Mouse (Mus musculus): ENCODE results near the gene Gimap5.

- TF ChIP-seq CTCF (IDR thresholded peaks at IDR 0.05; ENCODE audit: insufficient read depth, low read depth, low read length) (no peak), POLR2A (IDR thresholded peaks at IDR 0.05; ENCODE audit: insufficient read depth, low read depth, low read length) (no peak)
Observed at GRCm38 (mm10) chr6:48770696-48771095, 24.7 kb downstream of the Gimap5 start, which contains the start of gene Gimap3.

Measured in olfactory bulb, adult 2 months (tissue).